Mouse (Mus musculus) CH12.LX (cell line): ENCODE results near the gene Ugt1a6b. TPM values are rescaled to one million over a fixed set of nuclear protein-coding genes. Genes with fewer than 3 reads are reported as not detected.

Experiments used
- DNase-seq: peaks from one replicate; pipeline ENCODE4 v3.0.0-alpha.2; 2013; ENCODE audit errors: extremely low read depth
- H3K27ac ChIP-seq: 2 replicates; pipeline ENCODE4 v1.5.1; 2012; ENCODE audit warnings: low read depth, mild to moderate bottlenecking, control low read depth, moderate library complexity; ENCODE audit not compliant: insufficient read depth
- H3K27me3 ChIP-seq: replicated peaks from 2 replicates; pipeline ENCODE3; 2012; ENCODE audit warnings: inconsistent platforms
- H3K36me3 ChIP-seq, 2 experiments: replicated peaks in 1 of 2; 2 replicates each; pipeline versions ENCODE3 to v1.6.1; 2012; ENCODE audit warnings: inconsistent platforms in 1 of 2, low read length in 1 of 2, mild to moderate bottlenecking in 1 of 2, mixed read lengths in 1 of 2, moderate library complexity in 1 of 2; ENCODE audit not compliant: control insufficient read depth in 1 of 2, insufficient read depth in 1 of 2
- H3K4me1 ChIP-seq, 2 experiments: 2 replicates each; pipeline ENCODE4 v1.6.1; 2012; ENCODE audit warnings: inconsistent platforms in 1 of 2, moderate library complexity in 1 of 2; ENCODE audit not compliant: insufficient read depth in 2 of 2, control insufficient read depth in 1 of 2
- H3K4me2 ChIP-seq: 2 replicates; pipeline ENCODE4 v1.6.1; 2012; ENCODE audit warnings: low read depth, mild to moderate bottlenecking, control low read depth; ENCODE audit not compliant: poor library complexity, insufficient read depth, severe bottlenecking
- H3K4me3 ChIP-seq, 3 experiments: fragments of 150-350 bp in 1 of 3; sonication (generic) in 1 of 3; replicated peaks in 1 of 3; 2 replicates each; pipeline versions ENCODE3 to v1.5.1; 2011 to 2012; ENCODE audit warnings: low read depth in 2 of 3, low read length in 2 of 3, mild to moderate bottlenecking in 2 of 3, moderate library complexity in 2 of 3, control low read depth in 1 of 3, improper control_type of control experiment in 1 of 3, inconsistent platforms in 1 of 3, mixed read lengths in 1 of 3; ENCODE audit not compliant: poor library complexity in 1 of 3
- H3K79me2 ChIP-seq: replicated peaks from 2 replicates; pipeline ENCODE4 v1.6.1; 2012; ENCODE audit warnings: mild to moderate bottlenecking, moderate library complexity; ENCODE audit not compliant: control insufficient read depth, poor library complexity, insufficient read depth, severe bottlenecking; ENCODE audit errors: extremely low read depth
- H3K9ac ChIP-seq: 2 replicates; pipeline ENCODE4 v1.6.1; 2012; ENCODE audit warnings: low read depth, mild to moderate bottlenecking, control low read depth, moderate library complexity; ENCODE audit not compliant: insufficient read depth
- H3K9me3 ChIP-seq: replicated peaks from 2 replicates; pipeline ENCODE3; 2012; ENCODE audit warnings: low read length, inconsistent platforms, mixed read lengths
- CHD1 ChIP-seq: IDR thresholded peaks from 2 replicates; pipeline ENCODE4 v1.6.1; 2012; ENCODE audit warnings: low read depth, low read length, improper control_type of control experiment, inconsistent platforms
- CTCF ChIP-seq, 2 experiments: IDR thresholded peaks in 1 of 2; conservative IDR thresholded peaks in 1 of 2; 2 replicates each; pipeline ENCODE4 v1.5.1; 2011 to 2012; ENCODE audit warnings: low read depth in 2 of 2, low read length in 2 of 2, improper control_type of control experiment in 1 of 2, inconsistent platforms in 1 of 2, mild to moderate bottlenecking in 1 of 2, moderate library complexity in 1 of 2
- E2F4 ChIP-seq: IDR thresholded peaks from 2 replicates; pipeline ENCODE4 v1.6.1; 2011; ENCODE audit warnings: low read depth, low read length, improper control_type of control experiment; ENCODE audit not compliant: insufficient replicate concordance
- ELF1 ChIP-seq: IDR thresholded peaks from 2 replicates; pipeline ENCODE4 v1.6.1; 2014; ENCODE audit warnings: low read depth, mild to moderate bottlenecking, inconsistent platforms, low read length, improper control_type of control experiment
- KAT2A ChIP-seq: IDR thresholded peaks from 2 replicates; pipeline ENCODE4 v1.6.1; 2012; ENCODE audit warnings: low read length, improper control_type of control experiment, inconsistent platforms; ENCODE audit not compliant: insufficient replicate concordance
- MAX ChIP-seq: IDR thresholded peaks from 2 replicates; pipeline ENCODE4 v1.6.1; 2011; ENCODE audit warnings: low read length, improper control_type of control experiment
- MAZ ChIP-seq: IDR thresholded peaks from 2 replicates; pipeline ENCODE4 v1.6.1; 2012; ENCODE audit warnings: low read depth, mild to moderate bottlenecking, inconsistent platforms, low read length, improper control_type of control experiment, moderate library complexity
- MXI1 ChIP-seq: IDR thresholded peaks from 2 replicates; pipeline ENCODE4 v1.6.1; 2011; ENCODE audit warnings: mild to moderate bottlenecking, low read depth, low read length, improper control_type of control experiment
- NRF1 ChIP-seq: IDR thresholded peaks from 2 replicates; pipeline ENCODE4 v1.6.1; 2014; ENCODE audit warnings: low read depth, mild to moderate bottlenecking, inconsistent platforms, low read length, improper control_type of control experiment, moderate library complexity
- RCOR1 ChIP-seq: conservative IDR thresholded peaks from 2 replicates; pipeline ENCODE4 v1.6.1; 2012; ENCODE audit warnings: low read depth, mild to moderate bottlenecking, inconsistent platforms, low read length, improper control_type of control experiment
- SIN3A ChIP-seq: IDR thresholded peaks from 2 replicates; pipeline ENCODE4 v1.6.1; 2012; ENCODE audit warnings: low read length, improper control_type of control experiment, inconsistent platforms
- SMC3 ChIP-seq: IDR thresholded peaks from 2 replicates; pipeline ENCODE4 v1.6.1; 2011; ENCODE audit warnings: low read depth, low read length, improper control_type of control experiment
- USF2 ChIP-seq: conservative IDR thresholded peaks from 2 replicates; pipeline ENCODE4 v1.6.1; 2011; ENCODE audit warnings: low read depth, low read length, improper control_type of control experiment
- ZKSCAN1 ChIP-seq: IDR thresholded peaks from 2 replicates; pipeline ENCODE4 v1.6.1; 2012; ENCODE audit warnings: low read depth, inconsistent platforms, low read length, improper control_type of control experiment, borderline replicate concordance
- ZMIZ1 ChIP-seq: IDR thresholded peaks from 2 replicates; pipeline ENCODE4 v1.6.1; 2012; ENCODE audit warnings: low read depth, mild to moderate bottlenecking, inconsistent platforms, low read length, improper control_type of control experiment
- dilution Hi-C: fragments of 300-500 bp; cut with MboI; formaldehyde crosslinking; loops from 2 replicates; pipeline ENCODE4 v1.14.3; 2020; ENCODE audit warnings: low sequenced_read_pairs; ENCODE audit not compliant: extremely low pct_unique_long_range_greater_than_20kb, extremely low pct_ligation_motif_present
- in situ Hi-C: fragments of 300-500 bp; cut with MboI; formaldehyde crosslinking; loops from 3 replicates; pipeline ENCODE4 v1.14.3; 2019; ENCODE audit warnings: low sequenced_read_pairs, low pct_ligation_motif_present, low pct_unique_long_range_greater_than_20kb, mixed read lengths
- polyA plus RNA-seq: library from polyadenylated mRNA; unstranded; fragments of >175 nt; gene quantifications from 2 replicates; pipeline ENCODE4 v1.2.1, GENCODE M21; 2012; ENCODE audit warnings: low read depth; ENCODE audit not compliant: insufficient read length
- total RNA-seq, 2 experiments: library from RNA; depleted of rRNA; stranded (reverse); fragments of 300-350 nt in 1 of 2; fragments of >200 nt in 1 of 2; gene quantifications; 2 replicates each; pipeline ENCODE4 v1.2.3; 2012 to 2014

The Ugt1a6b gene
- total and polyA plus RNA-seq, 3 experiments = 0.13 to 0.26 TPM; not detected in 1

DNA sequence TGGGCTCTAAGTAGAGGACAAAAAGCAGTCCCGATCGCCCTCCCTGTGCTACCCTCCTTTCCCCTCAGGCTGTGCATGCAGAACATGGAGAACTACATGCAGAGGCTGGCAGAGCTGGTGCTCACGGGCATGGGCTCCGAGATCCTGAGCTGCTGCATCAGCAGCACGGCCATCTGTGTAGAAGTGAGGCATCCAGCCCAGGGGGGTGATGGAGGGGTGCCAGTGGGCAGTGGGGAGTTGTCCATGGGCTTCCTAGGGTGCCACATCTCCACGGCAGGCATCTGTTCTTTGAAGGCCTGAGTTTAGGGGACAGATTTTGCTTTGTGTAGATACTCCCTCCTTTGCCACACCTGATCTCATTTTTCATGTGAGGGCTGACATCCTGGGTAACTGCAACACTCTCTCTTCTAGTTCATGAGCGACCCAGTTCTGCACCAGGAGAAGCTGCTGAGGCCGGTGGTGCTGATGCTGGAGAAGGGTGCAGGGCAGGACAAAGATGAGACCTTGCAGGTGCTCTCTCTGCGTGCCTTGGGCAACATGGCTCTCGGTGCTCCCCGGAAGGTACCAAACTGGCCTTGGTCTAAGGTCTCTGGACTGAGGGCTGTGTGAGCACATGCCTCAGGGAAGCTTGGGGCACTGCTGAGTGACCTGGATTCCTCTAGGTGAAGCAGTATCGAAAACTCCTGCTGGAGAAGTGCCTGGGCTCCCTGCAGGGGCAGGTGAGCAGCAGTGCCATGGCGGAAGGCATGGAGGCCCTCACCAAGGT lies 153.1 kb downstream of the Ugt1a6b start:
- H3K4me2 ChIP-seq = no peak overlapping the region
- H3K36me3 ChIP-seq = peaks cover 3 to 15% of the 10 kb centered on the region in 2 experiments
- peaks cover 7% of the 10 kb centered on the region for H3K27me3 ChIP-seq
- H3K79me2 ChIP-seq = no peaks in the 10 kb centered on the region
- DNase-seq = no peak
- TF ChIP-seq ZMIZ1 = no peak
- no peak for TF ChIP-seq RCOR1
- TF ChIP-seq NRF1 = no peak
- TF ChIP-seq E2F4 = no peak
- no peak for TF ChIP-seq USF2
- no peak for TF ChIP-seq ELF1
- TF ChIP-seq CHD1 = no peak
- no peak for TF ChIP-seq MAX
- TF ChIP-seq SMC3 = no peak
- no peak for TF ChIP-seq MAZ
- no peak for TF ChIP-seq SIN3A
- dilution Hi-C loops = no loop called here
- H3K4me3 ChIP-seq = no peak overlapping the region
- peaks cover 2 to 22% of the 10 kb centered on the region in 2 experiments; a peak in 3 of 4 replicates for H3K4me1 ChIP-seq
- no peak overlapping the region for H3K9ac ChIP-seq
- no peak overlapping the region for H3K27ac ChIP-seq
- H3K9me3 ChIP-seq = peaks cover 58% of the 10 kb centered on the region
- in situ Hi-C loops = no loop called here

DNA sequence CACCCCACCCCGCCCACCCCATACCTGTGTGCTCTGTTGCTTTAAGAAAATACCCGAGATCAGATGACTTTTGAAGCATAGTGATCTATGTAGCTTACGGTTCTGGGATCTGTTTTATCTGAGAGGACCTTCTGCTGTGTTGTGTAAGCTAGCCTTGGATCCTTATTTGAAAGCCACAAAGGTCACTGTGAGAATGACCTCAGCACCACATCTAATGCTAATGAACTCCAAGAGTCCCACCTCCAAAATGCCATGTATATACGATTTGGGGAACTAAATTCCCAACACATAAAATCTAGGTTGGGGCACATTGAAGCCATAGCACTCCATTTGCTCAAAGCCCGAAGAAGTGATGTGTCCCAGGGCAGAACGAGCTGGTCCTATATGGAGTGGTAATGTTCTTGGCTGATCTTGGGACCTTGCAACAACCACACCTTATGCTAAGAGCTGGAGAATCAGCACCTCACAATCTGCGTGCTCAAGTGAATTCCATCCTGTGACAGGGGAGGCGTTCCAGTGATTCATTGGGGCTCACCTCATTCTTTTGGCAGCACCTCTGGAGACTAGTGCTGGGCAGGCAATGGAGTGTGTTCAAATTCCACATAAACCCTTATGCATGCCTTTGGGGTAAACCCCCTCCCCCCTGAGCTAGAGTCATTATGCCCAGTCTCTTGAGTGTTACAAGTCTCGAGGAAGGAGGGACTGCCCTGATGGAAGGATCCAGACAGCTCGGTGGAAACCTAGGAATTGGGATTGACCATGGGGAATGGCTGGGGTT lies 154.0 kb downstream of the Ugt1a6b start:
- no peak for DNase-seq
- H3K27me3 ChIP-seq = peaks cover 6% of the 10 kb centered on the region
- no peak overlapping the region for H3K4me3 ChIP-seq
- no peak overlapping the region for H3K27ac ChIP-seq
- no peaks in the 10 kb centered on the region for H3K79me2 ChIP-seq
- H3K4me1 ChIP-seq = peaks cover 2 to 29% of the 10 kb centered on the region in 2 experiments; a peak in 3 of 4 replicates
- dilution Hi-C loops = no loop called here
- H3K9me3 ChIP-seq = peaks cover 56% of the 10 kb centered on the region
- no peak for TF ChIP-seq CTCF (conservative IDR thresholded peaks at IDR 0.05 in 1 of 2, IDR thresholded peaks at IDR 0.05 in 1 of 2; ENCODE audit: low read depth in 2 of 2, low read length in 2 of 2)
- TF ChIP-seq CHD1 = no peak
- no peak for TF ChIP-seq KAT2A
- no peak for TF ChIP-seq NRF1
- TF ChIP-seq ZKSCAN1 = no peak
- no peak for TF ChIP-seq MXI1
- no peak for TF ChIP-seq ELF1
- no peak overlapping the region for H3K4me2 ChIP-seq
- in situ Hi-C loops = no loop called here
- H3K36me3 ChIP-seq = peaks cover 3 to 23% of the 10 kb centered on the region in 2 experiments
- no peak overlapping the region for H3K9ac ChIP-seq
